In the genomic region with DNA sequence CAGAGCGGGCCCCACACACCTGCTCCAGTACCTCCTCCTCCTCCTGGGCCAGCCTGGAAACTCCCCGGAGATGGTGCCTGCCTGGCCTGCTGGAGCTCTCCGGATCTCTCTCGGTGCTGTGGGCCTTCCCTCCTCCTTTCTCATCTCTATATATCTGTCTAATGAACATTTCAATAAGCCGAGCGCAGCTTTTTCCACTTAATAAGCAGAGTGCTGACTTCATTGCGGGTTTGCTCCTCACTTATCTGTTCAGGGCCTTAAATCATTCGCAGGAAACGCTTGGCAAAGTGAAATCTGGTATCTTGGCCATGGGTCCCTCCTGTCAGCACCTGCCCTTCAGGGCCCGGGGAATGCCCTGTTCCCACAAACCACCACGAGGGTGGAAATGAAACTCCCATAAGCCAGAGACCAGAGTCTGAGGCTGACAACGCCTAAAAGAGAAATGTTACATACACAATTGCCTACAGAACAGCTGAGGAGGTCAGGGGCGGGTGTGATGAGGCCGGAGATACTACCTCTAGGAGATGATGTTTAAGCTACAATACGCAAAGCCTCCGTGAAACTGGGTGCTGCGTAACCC, we compare ENCODE assay signal across 33 mouse cellular contexts.
DNase-seq lines count a peak whose midpoint lies in the region; ATAC-seq and TF ChIP-seq lines count a peak whose summit lies in the region.
"Had no signal": no experiment of that assay in that cellular context is flagged by ENCODE, and none has a peak within 500 bp of the region (broad histone marks: within the 10 kb centered on the region; RNA-seq: fewer than 3 reads in every experiment).

No protein-coding gene starts in this region.

- peak overlapping the region; percentile 30; the same call in 1 of the 2 replicates for H3K4me3 ChIP-seq in E14TG2a.4 (replicated peaks; ENCODE audit: low read length)
- no peak overlapping the region for H3K4me3 ChIP-seq in intestine, embryonic 15.5 days (replicated peaks)
- H3K4me3 ChIP-seq in hindbrain, embryonic 16.5 days (ENCODE audit: low read length) = no peak overlapping the region
- H3K4me3 ChIP-seq: embryonic facial prominence, embryonic 13.5 days; forebrain, embryonic 10.5 days; heart, adult 2 months; heart, embryonic 12.5 days; hindbrain, embryonic 10.5 days; hindbrain, embryonic 15.5 days; limb, embryonic 13.5 days; liver, embryonic 12.5 days; midbrain, embryonic 10.5 days; myocyte; neural tube, embryonic 12.5 days had no signal

- H3K36me3 ChIP-seq in E14TG2a.4 (ENCODE audit: insufficient read depth, low read length) = no peaks in the 10 kb centered on the region
- no peaks in the 10 kb centered on the region for H3K36me3 ChIP-seq in intestine, embryonic 15.5 days
- H3K36me3 ChIP-seq in hindbrain, embryonic 16.5 days (ENCODE audit: control insufficient read depth, insufficient read depth, low read length) = no peaks in the 10 kb centered on the region
- H3K36me3 ChIP-seq: embryonic facial prominence, embryonic 13.5 days; forebrain, embryonic 10.5 days; heart, embryonic 12.5 days; hindbrain, embryonic 10.5 days; hindbrain, embryonic 15.5 days; limb, embryonic 13.5 days; liver, embryonic 12.5 days; midbrain, embryonic 10.5 days; neural tube, embryonic 12.5 days had no signal

- DNase-seq in A20 (ENCODE audit: low read depth, low spot score) = peak; percentile 52
- DNase-seq in lung, adult 18-20 months = no peak
- DNase-seq: adrenal gland, postnatal 10 days; B cell, adult 2 months; cerebellum, adult 11 months; cerebellum, adult 9-11 months; gastrocnemius, postnatal 14 days; kidney, adult 8-10 months; kidney, postnatal 4 days; liver, postnatal 0 days; lung, postnatal 4 days; right cerebral cortex, adult 18-20 months; thymus, adult 18-20 months; thymus, postnatal 25 days had no signal

- WGBS in intestine, embryonic 15.5 days = 72% methylated on average over 17 of the region's 17 CpGs
- 79% methylated on average over 17 of the region's 17 CpGs for WGBS in hindbrain, embryonic 16.5 days

- ATAC-seq in common myeloid progenitor, adult 5-6 weeks (replicated peaks; ENCODE audit: low read depth, poor library complexity, severe bottlenecking) = peak; percentile 69
- ATAC-seq in megakaryocyte-erythroid progenitor cell, adult 5-6 weeks (replicated peaks; ENCODE audit: low FRiP score, low TSS enrichment, poor library complexity, severe bottlenecking) = 0 out of 2 replicates have a peak, but pooled peaks have one; percentile 24
- no peak for ATAC-seq in intestine, embryonic 15.5 days
- ATAC-seq in hindbrain, embryonic 16.5 days = no peak
- ATAC-seq: liver, embryonic 12.5 days; liver, postnatal 0 days; lung, postnatal 0 days had no signal

- TF ChIP-seq CTCF in E14TG2a.4 (conservative IDR thresholded peaks at IDR 0.05; ENCODE audit: low read length) = no peak

- no peak overlapping the region for H3K9ac ChIP-seq in intestine, embryonic 15.5 days
- H3K9ac ChIP-seq in hindbrain, embryonic 16.5 days (ENCODE audit: low read depth, low read length) = no peak overlapping the region
- H3K9ac ChIP-seq: embryonic facial prominence, embryonic 13.5 days; heart, embryonic 12.5 days; hindbrain, embryonic 15.5 days; limb, embryonic 13.5 days; liver, embryonic 12.5 days; liver, postnatal 0 days; neural tube, embryonic 12.5 days had no signal

- H3K27ac ChIP-seq in intestine, embryonic 15.5 days = no peak overlapping the region
- H3K27ac ChIP-seq in hindbrain, embryonic 16.5 days (ENCODE audit: low read depth, low read length) = no peak overlapping the region
- H3K27ac ChIP-seq: embryonic facial prominence, embryonic 13.5 days; forebrain, embryonic 10.5 days; hindbrain, embryonic 15.5 days; kidney, postnatal 0 days; limb, embryonic 13.5 days; liver, embryonic 12.5 days; neural tube, embryonic 12.5 days; stomach, postnatal 0 days had no signal

- no peaks in the 10 kb centered on the region for H3K27me3 ChIP-seq in E14TG2a.4 (ENCODE audit: insufficient read depth, low read length)
- H3K27me3 ChIP-seq in intestine, embryonic 15.5 days (replicated peaks) = no peaks in the 10 kb centered on the region; the same call in 1 of the 2 replicates
- H3K27me3 ChIP-seq in hindbrain, embryonic 16.5 days (replicated peaks; ENCODE audit: control insufficient read depth, insufficient read depth, low read length) = peaks cover 28% of the 10 kb centered on the region

- H3K9me3 ChIP-seq in E14TG2a.4 (ENCODE audit: low read length) = peaks cover 4% of the 10 kb centered on the region; the same call in 1 of the 2 replicates
- H3K9me3 ChIP-seq in intestine, embryonic 15.5 days = no peaks in the 10 kb centered on the region
- H3K9me3 ChIP-seq in hindbrain, embryonic 16.5 days (ENCODE audit: control insufficient read depth, low read length) = no peaks in the 10 kb centered on the region
- H3K9me3 ChIP-seq: embryonic facial prominence, embryonic 13.5 days; forebrain, embryonic 10.5 days; heart, embryonic 12.5 days; hindbrain, embryonic 10.5 days; hindbrain, embryonic 15.5 days; limb, embryonic 13.5 days; liver, embryonic 12.5 days; midbrain, embryonic 10.5 days; neural tube, embryonic 12.5 days had no signal

- no peak overlapping the region for H3K4me2 ChIP-seq in intestine, embryonic 15.5 days (replicated peaks)
- no peak overlapping the region for H3K4me2 ChIP-seq in hindbrain, embryonic 16.5 days (ENCODE audit: low read length)
- H3K4me2 ChIP-seq: embryonic facial prominence, embryonic 13.5 days; heart, embryonic 12.5 days; hindbrain, embryonic 15.5 days; limb, embryonic 13.5 days; liver, embryonic 12.5 days; neural tube, embryonic 12.5 days had no signal

- peaks cover 99% of the 10 kb centered on the region for H3K4me1 ChIP-seq in E14TG2a.4 (replicated peaks; ENCODE audit: low read depth, low read length)
- H3K4me1 ChIP-seq in intestine, embryonic 15.5 days (replicated peaks) = peaks cover 24% of the 10 kb centered on the region
- peaks cover 8% of the 10 kb centered on the region for H3K4me1 ChIP-seq in hindbrain, embryonic 16.5 days (ENCODE audit: control insufficient read depth, insufficient read depth, low read depth, low read length)
- H3K4me1 ChIP-seq: liver, embryonic 12.5 days had no signal

Comparison
In these comparisons a context has a peak if more than half of its experiments do, and no peak if none do; other contexts are left out.
1. ATAC-seq: peak in common myeloid progenitor, adult 5-6 weeks (single experiment) and megakaryocyte-erythroid progenitor cell, adult 5-6 weeks (single experiment); none in intestine, embryonic 15.5 days (single experiment) and hindbrain, embryonic 16.5 days (single experiment).